Mouse (Mus musculus) 416B (cell line): ENCODE results near the gene Rapgef5.

Experiments
- DNase-seq: peaks from one replicate; pipeline ENCODE4 v3.0.0; 2011; ENCODE audit warnings: low read depth

The Rapgef5 gene

DNA sequence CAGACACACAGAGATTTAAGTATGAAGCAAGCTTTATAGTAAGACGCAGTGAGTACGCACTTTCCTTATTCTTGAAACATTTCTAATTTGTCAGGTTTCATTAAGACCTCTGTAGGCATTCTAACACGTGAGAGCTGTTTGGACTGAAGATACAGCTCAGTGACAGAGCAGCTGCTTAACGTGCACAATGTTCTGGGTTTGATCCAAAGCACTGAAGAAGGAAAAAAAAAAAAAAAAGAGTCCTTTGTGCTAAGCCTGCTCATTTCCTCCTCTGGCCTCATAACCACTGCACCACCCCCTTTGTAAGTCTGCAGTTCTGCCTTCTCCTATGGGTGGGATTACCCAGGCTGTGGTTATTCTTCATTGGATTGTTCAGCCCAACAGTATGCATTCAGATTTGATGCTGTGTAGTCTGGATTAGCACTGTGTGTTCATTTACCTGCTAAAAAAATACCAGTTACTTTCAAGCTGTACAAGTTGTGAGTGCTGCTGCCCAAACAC is 103.3 kb downstream of the Rapgef5 start:
- DNase-seq: no peak

DNA sequence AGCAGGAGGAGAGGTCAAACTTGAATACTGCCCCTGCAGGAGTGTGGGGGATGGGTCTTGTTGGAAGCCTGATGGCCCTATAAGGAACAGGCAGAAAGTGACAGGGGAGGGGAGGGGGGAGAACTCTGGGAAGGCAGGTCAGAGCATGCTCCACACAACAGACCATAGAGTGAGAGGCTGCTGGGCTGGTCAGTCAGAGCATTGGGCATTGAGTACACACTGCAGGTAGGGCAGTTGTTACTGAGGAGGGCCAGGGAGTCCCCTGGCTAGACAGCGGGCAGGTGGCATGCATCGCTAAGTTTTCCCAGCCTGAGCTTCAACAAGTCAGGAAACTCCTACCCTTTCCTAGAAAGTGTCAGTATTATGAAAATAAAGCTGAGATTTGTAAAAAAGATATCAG is 106.7 kb downstream of the Rapgef5 start:
- no peak for DNase-seq

DNA sequence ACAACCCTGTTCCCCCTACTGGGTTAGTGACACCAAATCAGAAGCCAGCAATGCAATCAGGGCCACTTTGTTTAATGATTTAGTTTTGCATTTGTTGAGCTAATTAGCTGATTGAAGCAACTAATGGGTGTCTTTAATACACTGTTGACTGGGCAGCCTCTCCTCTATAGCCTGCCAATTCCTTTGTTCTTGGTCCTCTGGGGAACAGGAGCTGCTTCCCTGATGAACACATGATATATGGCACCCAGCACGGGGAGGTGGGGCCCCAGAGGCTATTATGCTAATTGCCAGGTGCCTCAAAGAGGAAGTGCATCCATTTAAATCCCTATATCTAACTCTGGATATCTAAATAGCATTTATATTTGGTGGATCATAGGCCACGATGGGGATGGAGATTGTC is 111.0 kb downstream of the Rapgef5 start:
- DNase-seq: no peak

DNA sequence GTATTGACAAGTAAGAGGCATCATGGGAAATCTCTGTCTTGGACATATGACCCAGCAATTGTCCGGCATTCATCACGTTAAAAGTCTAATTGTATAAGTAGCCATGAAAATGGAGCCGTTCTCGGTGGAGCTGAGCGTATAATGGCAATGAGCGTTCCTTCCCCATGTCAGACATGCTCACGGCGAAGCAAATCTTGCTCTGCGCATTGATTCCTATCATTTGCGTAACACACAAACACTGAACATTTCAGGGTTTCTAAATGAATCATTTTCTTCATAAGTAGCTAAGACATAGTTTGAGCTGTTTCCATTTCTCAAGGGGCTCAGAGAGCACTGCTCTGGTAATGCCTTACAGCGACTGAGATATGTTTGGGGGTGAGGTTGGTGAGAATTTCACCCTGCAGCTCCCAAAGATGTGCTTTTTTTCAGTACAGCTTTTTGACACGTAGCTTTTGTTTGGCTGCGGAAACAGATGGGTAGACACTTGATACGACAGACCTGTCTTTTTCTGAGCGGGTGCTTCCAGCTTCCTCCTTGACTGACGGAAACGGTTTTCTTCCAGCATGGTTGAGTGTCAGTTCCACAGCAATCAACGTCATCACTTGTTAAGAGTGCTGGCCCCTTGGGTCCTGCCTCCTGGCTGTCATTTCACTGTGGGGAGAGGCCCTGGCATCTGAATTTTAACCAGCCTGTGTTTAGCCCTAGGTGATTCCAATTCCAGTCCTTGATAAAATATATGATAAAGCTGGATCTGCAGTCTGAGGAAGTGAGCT is 112.2 kb downstream of the Rapgef5 start:
- no peak for DNase-seq

DNA sequence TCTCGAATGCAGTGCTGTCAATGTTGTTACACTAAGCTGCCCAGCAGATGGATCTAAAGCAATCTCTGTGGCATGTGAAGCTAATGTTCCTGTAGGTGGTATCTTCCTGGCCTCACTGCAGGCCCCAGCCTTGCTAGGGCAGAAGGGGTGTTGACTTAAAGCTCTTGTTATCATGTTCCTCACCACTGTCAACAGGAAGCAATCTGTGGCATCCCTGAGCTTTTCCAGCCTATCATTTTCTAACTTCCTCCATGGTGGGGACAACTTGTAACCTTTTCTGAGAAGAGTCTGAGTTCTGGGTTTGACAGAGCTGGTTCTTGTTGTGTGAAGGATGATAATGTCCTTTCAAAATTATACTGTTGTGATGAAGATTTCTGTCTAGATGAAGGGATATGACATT is 115.9 kb downstream of the Rapgef5 start:
- DNase-seq: no peak

DNA sequence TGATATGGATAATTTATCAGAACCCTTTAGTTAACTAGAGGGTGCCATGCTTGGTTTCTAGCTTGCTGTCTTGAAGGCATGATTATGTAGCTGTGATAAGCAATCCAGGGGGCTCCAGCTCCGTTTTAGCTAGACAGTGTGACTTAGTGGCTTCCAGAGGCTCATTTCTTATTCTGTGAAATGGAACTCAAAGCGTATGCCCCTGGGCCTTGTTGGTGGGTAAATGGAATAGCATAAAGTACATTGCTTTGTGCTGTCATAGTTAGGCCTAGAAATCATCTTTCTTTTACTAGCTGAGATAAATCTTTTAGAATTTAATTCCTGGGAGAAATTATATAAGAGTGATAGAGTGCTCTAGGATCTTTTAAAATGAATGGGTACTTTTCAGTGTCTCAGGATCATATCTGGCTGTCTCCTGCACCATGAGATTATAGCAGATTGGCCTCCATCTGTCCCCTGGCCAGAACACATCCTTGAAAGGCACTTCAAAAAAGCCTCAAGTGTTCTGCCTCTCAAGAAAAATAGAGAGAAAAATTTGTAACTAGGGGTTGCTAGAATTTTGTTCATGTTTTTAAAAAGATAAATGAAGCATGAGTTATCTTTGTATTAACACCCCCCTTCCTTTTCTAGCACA is 120.0 kb downstream of the Rapgef5 start:
- DNase-seq: no peak

DNA sequence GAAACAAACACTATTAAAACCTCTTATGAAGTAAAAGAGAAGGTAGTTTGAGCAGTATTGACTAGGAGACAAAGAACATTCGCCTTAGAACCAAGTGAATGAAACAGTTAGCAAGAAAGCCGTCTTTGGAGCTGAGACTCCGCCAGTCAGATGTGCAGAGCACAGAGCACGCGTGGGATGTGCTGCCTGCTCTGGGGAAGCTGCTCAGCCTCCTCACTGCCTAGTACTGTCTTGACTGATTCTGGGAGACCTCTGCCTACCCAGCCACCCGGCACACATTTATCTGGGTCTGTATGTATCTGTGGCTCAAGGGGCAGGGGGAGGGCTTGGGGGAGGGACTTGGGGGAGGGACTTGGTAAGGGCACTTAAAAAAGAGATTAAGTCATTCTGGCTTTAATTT is 120.7 kb downstream of the Rapgef5 start:
- no peak for DNase-seq

DNA sequence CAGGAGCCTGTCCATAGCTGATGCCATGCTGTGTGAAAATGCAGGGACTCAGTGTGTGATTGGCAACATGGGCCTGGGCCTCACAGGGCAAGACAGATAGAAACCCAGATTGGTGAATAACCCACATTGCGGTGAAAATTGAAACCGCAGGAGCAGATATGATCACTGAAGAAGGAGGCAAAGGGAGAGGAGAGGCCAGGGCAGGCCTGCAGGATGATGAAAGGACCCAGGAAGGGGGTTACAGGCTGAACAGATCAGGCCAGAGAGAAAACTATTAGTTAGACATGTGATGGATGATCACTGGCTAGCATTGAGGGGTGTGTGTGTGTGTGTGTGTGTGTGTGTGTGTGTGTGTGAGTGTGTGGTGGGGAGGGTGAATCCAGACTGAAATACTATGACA is 122.6 kb downstream of the Rapgef5 start:
- DNase-seq: peak; percentile 18

DNA sequence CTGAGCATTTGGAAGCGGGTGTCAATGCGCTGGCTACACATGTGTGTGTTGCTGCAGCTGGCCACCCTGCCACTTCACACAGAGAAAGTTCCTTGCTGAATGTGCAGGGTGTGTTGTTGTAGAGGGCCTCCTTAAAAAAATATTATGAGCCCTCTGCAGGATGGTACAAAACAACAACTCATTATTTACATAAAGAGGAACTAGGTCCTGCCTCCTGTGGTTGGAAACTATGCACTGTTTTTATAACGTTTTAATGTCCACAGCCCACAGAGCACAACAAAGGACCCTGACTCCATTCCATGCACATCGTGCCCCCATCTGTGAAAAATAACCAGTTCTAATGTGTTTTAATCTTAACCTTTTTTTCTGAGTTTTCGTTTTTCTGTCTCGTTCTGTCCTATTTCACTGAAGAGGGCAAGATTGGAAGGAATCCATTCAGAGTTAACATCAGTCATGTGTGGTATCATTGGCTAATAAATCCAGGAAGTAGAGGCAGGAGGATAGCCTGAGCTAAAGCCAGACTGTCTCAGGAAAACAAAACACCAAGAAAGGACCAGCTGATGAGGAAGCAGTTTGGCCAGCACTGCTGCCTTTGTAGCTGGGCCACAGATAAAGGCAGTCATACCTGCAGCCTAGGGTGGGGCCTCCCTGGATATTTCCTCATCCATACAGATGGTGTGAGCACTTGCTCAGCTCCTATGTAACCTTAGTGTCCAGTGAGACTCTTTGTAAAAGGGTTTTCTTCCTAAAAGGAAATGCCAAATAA is 123.3 kb downstream of the Rapgef5 start:
- DNase-seq: peak; percentile 3

DNA sequence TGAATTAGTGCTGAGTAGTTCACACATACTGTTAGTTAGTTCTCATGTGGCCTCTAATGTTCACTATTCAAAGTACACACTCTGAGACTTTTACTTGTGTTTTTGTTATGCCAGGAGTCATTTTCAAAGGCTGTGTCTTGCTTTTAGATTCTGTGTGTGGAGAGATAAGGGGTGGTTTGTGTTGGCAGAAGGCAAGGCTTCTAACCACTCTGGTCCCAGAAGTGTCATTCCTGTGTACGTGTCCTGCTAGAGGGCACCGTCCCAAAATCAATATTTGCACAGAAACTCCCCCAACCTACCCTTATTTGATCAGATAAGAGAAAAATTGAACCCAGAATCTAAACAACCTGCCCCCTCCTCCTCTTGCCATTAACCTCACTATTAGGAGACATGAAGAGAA is 126.2 kb downstream of the Rapgef5 start:
- DNase-seq: no peak

DNA sequence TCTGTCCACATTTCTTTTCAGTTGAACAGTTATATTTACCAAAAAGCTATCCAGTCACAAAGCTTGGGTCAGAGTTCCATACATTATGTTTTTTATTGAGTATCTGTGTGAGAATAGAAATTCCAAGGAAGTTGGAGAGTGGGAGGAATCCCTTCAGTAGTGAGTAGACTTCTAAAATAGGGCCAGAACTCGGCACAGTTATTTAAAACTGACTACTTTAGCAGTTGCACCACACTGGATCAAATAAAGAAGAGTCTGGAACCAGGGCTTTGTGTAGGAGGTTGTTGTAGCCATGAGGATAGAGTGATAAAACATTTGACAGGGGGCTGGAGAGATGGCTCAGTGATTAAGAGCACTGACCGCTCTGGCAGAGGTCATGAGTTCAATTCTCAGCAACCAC is 129.5 kb downstream of the Rapgef5 start:
- no peak for DNase-seq

DNA sequence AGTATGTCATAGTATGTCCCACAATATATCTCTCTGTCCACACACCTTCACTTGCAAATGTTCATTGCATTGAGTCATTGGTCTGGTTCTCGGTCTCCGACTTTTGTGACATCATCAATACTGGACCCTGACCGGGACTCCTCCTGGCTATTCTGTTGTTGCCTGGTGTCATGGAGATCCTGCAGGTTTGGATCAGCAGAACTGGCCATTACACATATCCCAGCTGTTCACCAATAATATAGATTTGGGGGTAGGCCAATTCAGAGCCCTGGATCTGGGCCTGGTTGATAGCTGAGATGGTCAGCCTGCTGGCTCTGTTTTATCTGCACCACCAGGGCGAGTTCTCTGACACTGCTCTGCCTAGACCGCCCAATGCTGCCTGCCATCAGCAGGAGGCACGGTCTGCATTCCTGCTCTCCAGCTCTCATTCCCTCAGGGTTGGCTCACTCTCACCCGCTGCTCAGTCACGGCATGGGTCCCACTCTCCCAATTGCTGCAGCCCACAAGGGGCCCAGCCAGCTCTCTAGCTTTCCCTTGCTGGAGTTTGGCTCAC is 137.7 kb downstream of the Rapgef5 start:
- no peak for DNase-seq

DNA sequence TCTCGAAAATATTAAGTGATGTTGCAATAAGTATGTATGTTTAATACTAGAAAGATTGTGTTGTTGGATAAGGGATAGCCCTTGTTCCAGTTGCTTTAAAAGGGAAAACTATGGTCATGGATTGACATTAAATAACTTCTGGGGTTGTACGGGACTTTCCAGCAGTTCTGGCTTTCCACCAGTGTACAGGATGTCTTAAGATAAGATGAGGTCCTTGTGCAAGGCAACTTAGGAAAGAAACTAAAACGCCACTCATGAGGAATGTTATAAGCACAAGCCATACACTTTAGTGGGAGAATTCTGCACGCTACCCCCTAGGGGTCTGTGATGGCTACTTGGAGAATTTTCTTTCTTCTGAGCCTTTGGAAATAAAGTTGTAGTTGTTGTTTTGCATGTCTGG is 140.7 kb downstream of the Rapgef5 start:
- DNase-seq: no peak

DNA sequence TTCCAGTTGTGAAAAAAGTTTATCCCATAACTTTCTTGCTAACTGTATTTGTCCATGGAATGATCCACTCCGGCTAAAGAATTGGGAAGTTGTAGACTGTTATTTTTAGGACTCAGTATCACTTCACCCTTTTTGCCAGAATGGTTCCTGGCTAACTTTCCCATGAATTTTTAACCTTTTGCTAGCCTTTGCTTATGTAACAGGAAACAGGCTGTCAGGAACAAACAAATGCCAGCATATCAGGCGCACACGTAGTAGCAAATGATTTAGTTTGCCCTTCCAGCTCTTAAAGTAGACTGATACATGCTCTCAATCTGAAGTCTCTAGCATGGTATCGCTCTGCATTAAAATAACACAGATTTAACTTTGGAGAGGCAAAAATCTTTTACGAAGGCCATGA is 141.5 kb downstream of the Rapgef5 start:
- no peak for DNase-seq

DNA sequence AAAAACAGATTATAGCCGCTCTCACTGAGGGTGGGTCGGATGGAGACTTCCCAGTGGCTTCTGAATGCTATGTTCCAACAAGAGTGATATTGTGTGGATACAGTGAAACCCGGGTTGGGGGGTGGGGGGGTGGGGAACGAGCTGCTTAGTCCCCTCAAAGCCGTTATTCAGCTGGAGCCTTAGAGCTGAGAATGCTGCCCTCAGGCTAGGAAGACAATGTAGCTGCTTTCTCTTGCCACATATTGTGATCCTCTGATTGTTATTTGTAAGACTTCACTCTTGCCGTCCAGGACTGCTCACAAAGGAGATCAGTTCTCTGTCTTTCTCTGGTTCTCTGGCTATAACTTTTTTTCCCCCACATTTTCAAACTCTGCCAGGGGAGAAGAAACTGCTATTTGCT is 142.5 kb downstream of the Rapgef5 start:
- DNase-seq: no peak

DNA sequence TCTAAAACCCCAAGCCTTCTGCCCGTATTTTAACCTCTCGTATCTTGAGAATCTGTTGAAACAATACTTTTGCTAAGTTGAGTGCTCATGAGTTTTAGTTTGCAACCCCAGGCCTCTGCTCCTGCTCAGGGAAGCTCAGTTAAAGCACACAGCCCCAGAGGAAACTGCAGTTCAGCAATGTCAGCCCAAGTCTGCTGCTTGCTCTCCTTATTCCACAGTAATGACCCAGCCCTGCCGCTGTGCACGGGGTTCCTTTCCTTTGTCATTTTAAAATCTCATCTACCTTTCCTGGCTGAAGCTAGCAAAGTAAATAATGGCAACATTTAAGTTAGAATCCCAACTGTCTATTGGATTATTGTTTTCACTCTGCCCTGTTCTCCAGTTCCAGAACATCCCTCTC is 144.1 kb downstream of the Rapgef5 start:
- no peak for DNase-seq

DNA sequence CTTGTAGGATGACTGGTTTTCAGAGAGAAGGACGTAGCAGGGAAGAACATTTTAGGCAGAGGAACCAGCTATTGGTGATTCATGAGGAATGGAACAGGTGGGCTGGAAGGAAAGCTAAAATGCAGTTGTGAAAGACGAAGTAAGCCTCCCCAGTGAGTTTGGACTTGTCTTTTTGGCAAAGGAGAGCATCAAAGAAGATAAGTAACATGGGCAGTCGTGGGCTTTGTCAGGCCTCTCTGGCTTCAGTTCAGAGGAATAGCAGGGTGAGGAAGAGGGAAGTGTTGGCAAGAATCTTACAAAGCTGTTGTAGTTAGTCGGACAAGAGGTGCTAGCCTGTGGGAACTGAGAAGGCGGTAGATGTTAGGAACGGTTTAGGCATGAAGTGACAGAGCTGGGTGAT is 145.6 kb downstream of the Rapgef5 start:
- no peak for DNase-seq

DNA sequence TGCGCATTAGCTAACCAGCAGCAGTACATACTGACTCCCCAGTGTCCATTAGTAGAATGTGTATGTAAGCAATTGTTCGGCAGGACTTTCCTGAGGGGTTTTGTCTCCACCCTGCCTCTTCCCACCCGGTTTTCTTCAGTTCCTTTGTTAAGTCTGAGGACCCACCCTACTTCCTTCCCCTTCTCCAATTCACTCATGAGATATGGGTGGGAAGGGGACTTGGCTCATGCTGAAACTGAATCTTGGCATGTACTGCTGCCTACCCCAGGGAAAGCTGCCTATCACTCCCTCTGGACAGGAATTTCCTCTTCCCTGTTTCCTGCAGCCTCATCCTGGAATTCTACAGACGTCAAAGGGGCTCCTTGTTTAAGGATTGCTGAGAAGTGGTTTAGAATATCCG is 147.4 kb downstream of the Rapgef5 start:
- no peak for DNase-seq

DNA sequence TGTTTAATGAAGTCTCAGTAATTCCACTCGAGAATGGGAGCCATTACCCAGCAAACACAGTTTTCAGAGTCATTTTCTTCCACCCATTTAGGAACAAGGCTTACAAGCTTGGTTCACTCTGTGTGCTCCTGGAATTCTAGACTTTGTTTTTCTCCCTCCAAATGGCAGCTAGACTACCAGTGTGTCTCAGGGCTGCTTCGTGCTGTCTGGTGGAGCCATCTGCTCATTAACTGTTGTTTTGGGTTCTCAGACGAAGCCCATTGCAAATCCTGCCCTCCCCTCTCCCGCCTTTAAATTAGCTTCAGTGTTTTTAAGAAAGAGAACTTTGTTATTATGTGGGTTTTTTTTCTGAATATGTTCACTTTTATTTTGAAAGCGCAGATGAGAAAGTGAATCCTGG is 148.4 kb downstream of the Rapgef5 start:
- no peak for DNase-seq

DNA sequence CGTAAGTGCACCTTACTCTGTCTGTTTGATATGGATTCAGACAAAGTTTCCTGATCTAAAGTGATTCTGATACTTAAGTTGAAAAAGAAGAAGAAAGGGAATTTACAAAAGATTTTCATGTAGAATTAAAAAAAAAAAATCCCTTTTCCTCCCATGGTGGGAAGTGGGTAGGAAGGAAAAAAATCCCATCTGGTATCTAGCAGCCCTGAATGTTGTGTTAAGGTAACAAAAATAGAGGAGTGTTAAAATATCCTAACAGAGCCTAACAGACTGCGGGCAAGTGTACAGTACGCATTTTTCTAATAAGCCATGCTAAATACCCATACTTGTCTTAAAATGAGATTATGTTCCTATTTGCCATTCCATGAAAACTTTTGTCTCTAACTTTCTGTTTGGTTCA is 150.1 kb downstream of the Rapgef5 start:
- no peak for DNase-seq

DNA sequence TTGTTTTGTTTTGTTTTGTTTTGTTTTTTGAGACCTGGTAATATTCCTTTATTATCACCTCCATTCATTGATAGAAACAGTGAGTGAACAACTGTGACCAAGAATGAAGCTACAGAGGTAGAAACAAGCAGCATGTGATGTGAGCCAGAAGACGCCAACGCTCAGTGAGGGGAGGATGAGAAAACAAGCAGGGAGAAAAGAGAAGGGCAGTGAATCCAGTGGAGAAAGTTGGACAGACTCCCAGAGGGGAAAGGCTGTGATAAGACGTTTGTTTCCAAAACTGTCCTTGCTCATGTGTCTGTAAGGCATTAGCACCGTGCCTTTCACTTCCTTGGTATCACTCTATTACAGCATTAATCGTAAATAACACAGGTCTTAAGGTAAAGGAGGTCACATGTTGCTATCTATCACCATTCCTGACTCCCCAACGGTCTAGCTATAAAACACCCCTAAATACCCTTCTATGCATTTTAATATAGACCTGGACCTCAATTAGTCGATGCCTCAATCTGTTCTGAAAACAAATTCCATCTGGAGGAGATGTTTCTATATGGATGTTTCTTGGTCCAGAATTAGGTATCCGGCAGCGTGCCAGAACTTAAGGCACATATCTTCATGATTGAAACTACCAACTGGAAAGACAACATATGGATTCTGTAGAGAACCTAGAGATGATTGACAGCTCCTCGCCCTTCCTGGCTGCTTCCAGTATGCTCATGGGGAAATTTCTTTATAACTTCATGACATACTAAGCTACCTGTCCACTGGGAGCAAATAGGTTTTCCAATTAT is 153.5 kb downstream of the Rapgef5 start:
- no peak for DNase-seq

DNA sequence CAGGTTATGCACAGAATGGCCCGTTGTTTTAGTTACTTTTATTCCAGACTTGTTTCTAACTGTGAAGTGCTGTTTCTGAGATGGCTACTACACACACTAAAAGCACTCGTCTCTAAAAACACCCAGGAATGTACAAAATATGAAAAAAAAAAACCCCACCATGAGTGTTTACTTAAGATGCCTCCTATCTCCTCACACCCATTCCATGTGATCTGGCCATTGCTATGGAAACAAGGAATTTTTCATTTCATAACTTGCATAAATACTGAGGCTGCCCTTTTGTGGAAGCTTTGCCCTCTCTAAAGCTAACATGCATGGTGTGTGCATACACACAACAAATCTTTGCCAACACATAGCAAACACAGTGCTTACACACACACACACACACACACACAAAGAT is 156.9 kb downstream of the Rapgef5 start:
- no peak for DNase-seq
